Mouse (Mus musculus) embryonic fibroblast, embryonic 13.5 days (primary cell): ENCODE measurements around the gene Stat5a. TPM values are rescaled to one million over a fixed set of nuclear protein-coding genes. Genes with fewer than 3 reads are reported as not detected.

ENCODE experiments used
- H3K27ac ChIP-seq: 2 replicates; pipeline ENCODE4 v1.5.1; 2012; ENCODE audit warnings: low read length, control low read depth, inconsistent platforms; ENCODE audit not compliant: insufficient read depth
- H3K4me1 ChIP-seq: 2 replicates; pipeline ENCODE4 v1.6.1; 2011; ENCODE audit warnings: low read length; ENCODE audit not compliant: control insufficient read depth, insufficient read depth
- H3K4me3 ChIP-seq: 2 replicates; pipeline ENCODE4 v1.5.1; 2011; ENCODE audit warnings: mild to moderate bottlenecking, control low read depth, low read length; ENCODE audit not compliant: insufficient read depth
- CTCF ChIP-seq: IDR thresholded peaks from 2 replicates; pipeline ENCODE4 v1.5.1; 2011; ENCODE audit warnings: mild to moderate bottlenecking, control low read depth, low read length, moderate library complexity, borderline replicate concordance; ENCODE audit not compliant: insufficient read depth
- POLR2A ChIP-seq: IDR thresholded peaks from 2 replicates; pipeline ENCODE4 v1.6.1; 2011; ENCODE audit warnings: low read depth, mild to moderate bottlenecking, control low read depth, low read length, moderate library complexity
- polyA plus RNA-seq: library from polyadenylated mRNA; stranded (reverse); fragments of >200 nt; gene quantifications from 2 replicates; pipeline ENCODE4 v1.2.4, GENCODE M21; 2011; ENCODE audit warnings: low read depth; ENCODE audit not compliant: missing spikeins, insufficient read length

The Stat5a gene
- polyA plus RNA-seq, 1 experiment: 12.4 TPM

- H3K4me1 ChIP-seq: no peaks in the 10 kb centered on the region
- no peak for TF ChIP-seq POLR2A
- H3K27ac ChIP-seq: no peak overlapping the region
- no peak overlapping the region for H3K4me3 ChIP-seq
Observed at GRCm38 (mm10) chr11:100879321-100880078, 20.3 kb downstream of the Stat5a start.

- no peak overlapping the region for H3K4me3 ChIP-seq
- H3K27ac ChIP-seq: no peak overlapping the region
- H3K4me1 ChIP-seq: no peaks in the 10 kb centered on the region
- TF ChIP-seq CTCF (no peak), POLR2A (no peak)
Observed at GRCm38 (mm10) chr11:100883640-100884039, 24.5 kb downstream of the Stat5a start.

- Histone ChIP-seq H3K4me3 (no peak overlapping the region), H3K27ac (no peak overlapping the region)
- TF ChIP-seq POLR2A (no peak), CTCF (no peak)
Observed at GRCm38 (mm10) chr11:100885472-100885871, 26.3 kb downstream of the Stat5a start.

GRCm38 (mm10) chr11:100886188-100886740 lies 27.1 kb downstream of the Stat5a start:
- H3K27ac ChIP-seq: no peak overlapping the region
- no peaks in the 10 kb centered on the region for H3K4me1 ChIP-seq
- H3K4me3 ChIP-seq: no peak overlapping the region
- TF ChIP-seq POLR2A: no peak
- TF ChIP-seq CTCF: no peak

More at GRCm38 (mm10) chr11:100885472-100885871, 26.3 kb downstream of the Stat5a start:
- no peaks in the 10 kb centered on the region for H3K4me1 ChIP-seq

GRCm38 (mm10) chr11:100887236-100887635 lies 28.1 kb downstream of the Stat5a start:
- Histone ChIP-seq H3K4me3 (no peak overlapping the region), H3K4me1 (no peaks in the 10 kb centered on the region), H3K27ac (no peak overlapping the region; the same call in 1 of the 2 replicates)
- TF ChIP-seq CTCF (no peak), POLR2A (no peak)

GRCm38 (mm10) chr11:100887764-100888163 lies 28.6 kb downstream of the Stat5a start:
- no peak overlapping the region; the same call in 1 of the 2 replicates for H3K27ac ChIP-seq
- TF ChIP-seq POLR2A (no peak), CTCF (no peak)
- H3K4me3 ChIP-seq: no peak overlapping the region
- H3K4me1 ChIP-seq: no peaks in the 10 kb centered on the region

GRCm38 (mm10) chr11:100888348-100888820 lies 29.2 kb downstream of the Stat5a start:
- TF ChIP-seq POLR2A: no peak
- TF ChIP-seq CTCF: no peak
- H3K4me1 ChIP-seq: no peaks in the 10 kb centered on the region
- H3K27ac ChIP-seq: no peak overlapping the region
- H3K4me3 ChIP-seq: no peak overlapping the region

GRCm38 (mm10) chr11:100890481-100890880 lies 31.3 kb downstream of the Stat5a start:
- Histone ChIP-seq H3K4me3 (no peak overlapping the region), H3K27ac (no peak overlapping the region), H3K4me1 (no peaks in the 10 kb centered on the region)
- TF ChIP-seq POLR2A (no peak), CTCF (no peak)

- H3K27ac ChIP-seq: no peak overlapping the region
- no peak for TF ChIP-seq POLR2A
- no peak for TF ChIP-seq CTCF
Observed at GRCm38 (mm10) chr11:100891256-100892123, 32.3 kb downstream of the Stat5a start.

More at GRCm38 (mm10) chr11:100891256-100892123, 32.3 kb downstream of the Stat5a start:
- Histone ChIP-seq H3K4me1 (no peaks in the 10 kb centered on the region), H3K4me3 (no peak overlapping the region)
